Mouse (Mus musculus) limb, embryonic 12.5 days (tissue): ENCODE data around the gene Txn1. TPM values are rescaled to one million over a fixed set of nuclear protein-coding genes. Genes with fewer than 3 reads are reported as not detected.

Experiments
- ATAC-seq: fragments of 200-750 bp; cut with Nextera tagmentation; 2 replicates; pipeline ENCODE4 v1.8.0; 2017; ENCODE audit warnings: low read depth, moderate TSS enrichment; ENCODE audit not compliant: insufficient number of reproducible peaks, insufficient read depth, low FRiP score, low TSS enrichment
- H3K27ac ChIP-seq: fragments of 300-500 bp; sonication (generic); 2 replicates; pipeline ENCODE4 v1.5.1; 2016; ENCODE audit warnings: mild to moderate bottlenecking, moderate library complexity
- H3K27me3 ChIP-seq: fragments of 300-500 bp; sonication (generic); 2 replicates; pipeline ENCODE4 v1.6.1; 2016; ENCODE audit warnings: mild to moderate bottlenecking, moderate library complexity
- H3K36me3 ChIP-seq: fragments of 300-500 bp; sonication (generic); 2 replicates; pipeline ENCODE4 v1.6.1; 2016; ENCODE audit warnings: mild to moderate bottlenecking, moderate library complexity
- H3K4me1 ChIP-seq: fragments of 300-500 bp; sonication (generic); replicated peaks from 2 replicates; pipeline ENCODE4 v1.6.1; 2016
- H3K4me2 ChIP-seq: fragments of 300-500 bp; sonication (generic); 2 replicates; pipeline ENCODE4 v1.6.1; 2016; ENCODE audit warnings: mild to moderate bottlenecking, moderate library complexity
- H3K4me3 ChIP-seq: fragments of 300-500 bp; sonication (generic); replicated peaks from 2 replicates; pipeline ENCODE4 v1.5.1; 2016; ENCODE audit warnings: mild to moderate bottlenecking
- H3K9ac ChIP-seq: fragments of 300-500 bp; sonication (generic); replicated peaks from 2 replicates; pipeline ENCODE4 v1.6.1; 2016; ENCODE audit warnings: mild to moderate bottlenecking, moderate library complexity
- H3K9me3 ChIP-seq: fragments of 300-500 bp; sonication (generic); 2 replicates; pipeline ENCODE4 v1.6.1; 2016; ENCODE audit warnings: mild to moderate bottlenecking, moderate library complexity
- WGBS: fragments of 180-500 bp; shearing (Covaris S2); methylation state at CpG from one replicate; pipeline ENCODE4 v1.1.7; 2016; 5-methylcytosine and 5-hydroxymethylcytosine counted together
- polyA plus RNA-seq: library from polyadenylated mRNA; unstranded; fragments of >200 nt; fragmentation: Nextera tagmentation; extraction: Ambion mirVana; gene quantifications from 2 replicates; pipeline ENCODE4 v1.2.1, GENCODE M21; 2016

Gene Txn1
- polyA plus RNA-seq, result 427 and 450 TPM in 2 replicates

- Histone ChIP-seq H3K4me1 (peaks cover 36% of the 10 kb centered on the region), H3K36me3 (peaks cover 14% of the 10 kb centered on the region), H3K27me3 (no peaks in the 10 kb centered on the region), H3K27ac (peak within 1 kb of the TSS; percentile 93), H3K9ac (peak within 1 kb of the TSS; percentile 87), H3K4me2 (peak within 1 kb of the TSS; percentile 76), H3K4me3 (peak within 1 kb of the TSS; percentile 77), H3K9me3 (peaks cover 6% of the 10 kb centered on the region)
- ATAC-seq, result peak; percentile 99
- under 1% methylated on average over 71 of the region's 71 CpGs for WGBS
Observed at GRCm38 (mm10) chr4:57956029-57956960, at the start of gene Txn1. Gene Txn1, minus strand, starts transcription at chr4:57956411.

GRCm38 (mm10) chr4:58003501-58003900, 47.3 kb upstream of the Txn1 start:
- Histone ChIP-seq H3K4me2 (no peak overlapping the region), H3K9ac (no peak overlapping the region), H3K4me3 (no peak overlapping the region), H3K27ac (no peak overlapping the region), H3K4me1 (no peaks in the 10 kb centered on the region), H3K9me3 (no peaks in the 10 kb centered on the region), H3K27me3 (no peaks in the 10 kb centered on the region), H3K36me3 (no peaks in the 10 kb centered on the region)
- WGBS, result 52% methylated on average over 3 of the region's 3 CpGs
- no peak for ATAC-seq

DNA sequence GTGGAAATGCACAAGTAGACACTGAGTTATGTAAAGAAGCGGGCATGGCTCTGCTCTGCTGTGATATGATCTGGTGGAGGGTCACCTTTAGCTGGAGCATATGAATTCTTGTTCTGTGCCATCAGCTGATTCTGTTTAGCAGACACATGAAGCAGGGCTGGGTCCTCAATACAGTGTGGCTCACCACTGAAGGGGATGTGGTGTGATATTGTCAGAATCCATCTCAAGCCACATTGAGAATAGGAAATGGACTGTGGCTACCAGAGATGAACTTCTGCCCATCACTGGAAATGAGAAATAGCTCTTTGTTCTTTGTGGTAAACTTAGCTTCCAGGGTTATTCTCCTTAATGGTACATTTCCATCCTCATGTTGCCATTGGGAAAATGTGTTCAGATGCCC, 35.2 kb upstream of the Txn1 start:
- no peak overlapping the region for H3K9ac ChIP-seq
- no peaks in the 10 kb centered on the region for H3K4me1 ChIP-seq
- no peak overlapping the region for H3K4me3 ChIP-seq
- no peaks in the 10 kb centered on the region for H3K9me3 ChIP-seq
- WGBS, result 84% methylated on average over 1 of the region's 1 CpGs
- no peaks in the 10 kb centered on the region for H3K36me3 ChIP-seq
- no peaks in the 10 kb centered on the region for H3K27me3 ChIP-seq
- no peak for ATAC-seq
- no peak overlapping the region for H3K27ac ChIP-seq
- no peak overlapping the region for H3K4me2 ChIP-seq

- ATAC-seq, result no peak
- WGBS, result 94% methylated on average over 6 of the region's 6 CpGs
- Histone ChIP-seq H3K27me3 (no peaks in the 10 kb centered on the region), H3K9ac (no peak overlapping the region), H3K4me1 (no peaks in the 10 kb centered on the region), H3K36me3 (no peaks in the 10 kb centered on the region), H3K9me3 (no peaks in the 10 kb centered on the region), H3K27ac (no peak overlapping the region), H3K4me3 (no peak overlapping the region), H3K4me2 (no peak overlapping the region)
Observed at GRCm38 (mm10) chr4:57974400-57975117, 18.3 kb upstream of the Txn1 start.

GRCm38 (mm10) chr4:57973592-57974268, 17.5 kb upstream of the Txn1 start:
- H3K27me3 ChIP-seq, result no peaks in the 10 kb centered on the region
- no peaks in the 10 kb centered on the region for H3K36me3 ChIP-seq
- H3K9ac ChIP-seq, result no peak overlapping the region
- no peaks in the 10 kb centered on the region for H3K9me3 ChIP-seq
- H3K4me1 ChIP-seq, result no peaks in the 10 kb centered on the region
- no peak overlapping the region for H3K4me2 ChIP-seq
- no peak overlapping the region for H3K4me3 ChIP-seq
- WGBS, result 80% methylated on average over 6 of the region's 6 CpGs
- no peak for ATAC-seq
- no peak overlapping the region for H3K27ac ChIP-seq

DNA sequence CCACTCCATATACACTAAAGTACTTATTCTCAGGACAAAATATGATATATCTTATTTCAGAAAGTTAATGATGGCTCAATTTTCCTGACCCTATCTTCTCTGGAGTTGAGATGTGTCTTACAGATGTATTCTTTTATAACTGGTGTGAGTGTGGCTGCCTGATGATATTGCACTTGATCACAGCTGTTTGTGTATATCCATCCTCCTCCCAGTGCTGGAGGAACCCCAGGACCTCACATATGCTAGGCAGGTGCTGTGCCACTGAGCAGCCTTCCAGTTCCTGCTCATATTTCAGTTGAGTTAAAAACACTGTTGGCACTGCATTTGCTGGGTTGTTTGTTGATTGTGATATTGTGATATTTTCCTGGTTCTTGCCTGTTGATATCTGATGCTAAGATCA, 14.1 kb upstream of the Txn1 start:
- no peak overlapping the region for H3K27ac ChIP-seq
- H3K4me1 ChIP-seq, result no peaks in the 10 kb centered on the region
- ATAC-seq, result no peak
- H3K9me3 ChIP-seq, result no peaks in the 10 kb centered on the region
- no peaks in the 10 kb centered on the region for H3K27me3 ChIP-seq
- H3K4me2 ChIP-seq, result no peak overlapping the region
- no peaks in the 10 kb centered on the region for H3K36me3 ChIP-seq
- H3K9ac ChIP-seq, result no peak overlapping the region
- no peak overlapping the region for H3K4me3 ChIP-seq

- Histone ChIP-seq H3K4me1 (no peaks in the 10 kb centered on the region), H3K9ac (no peak overlapping the region), H3K36me3 (no peaks in the 10 kb centered on the region), H3K9me3 (no peaks in the 10 kb centered on the region), H3K4me2 (no peak overlapping the region), H3K27me3 (no peaks in the 10 kb centered on the region), H3K27ac (no peak overlapping the region), H3K4me3 (no peak overlapping the region)
- ATAC-seq, result no peak
- 76% methylated on average over 3 of the region's 3 CpGs for WGBS
Observed at GRCm38 (mm10) chr4:57967195-57967594, 11.0 kb upstream of the Txn1 start.

DNA sequence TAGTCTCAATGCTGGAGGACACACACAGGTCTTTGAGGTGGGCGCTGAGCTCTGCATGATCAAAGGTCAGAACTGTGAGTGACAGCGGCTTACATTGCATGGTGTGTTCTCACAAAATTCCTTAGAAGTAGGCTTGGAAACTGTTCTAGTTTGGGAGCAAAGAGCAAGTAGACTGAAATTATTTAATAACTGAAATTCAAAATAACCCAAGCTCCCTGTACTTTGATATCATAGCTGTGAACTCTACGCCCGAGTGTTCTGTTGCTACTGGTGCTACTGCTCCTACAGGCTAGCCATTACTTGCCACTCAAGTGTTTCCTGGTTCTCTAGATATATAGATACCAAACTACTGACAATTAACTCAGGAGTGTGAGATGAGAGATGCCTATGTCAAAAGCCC, 9.3 kb upstream of the Txn1 start:
- H3K4me1 ChIP-seq, result no peaks in the 10 kb centered on the region
- H3K36me3 ChIP-seq, result no peaks in the 10 kb centered on the region
- no peak overlapping the region for H3K4me2 ChIP-seq
- no peak overlapping the region for H3K4me3 ChIP-seq
- no peaks in the 10 kb centered on the region for H3K27me3 ChIP-seq
- no peak overlapping the region for H3K9ac ChIP-seq
- no peak overlapping the region for H3K27ac ChIP-seq
- WGBS, result 89% methylated on average over 4 of the region's 4 CpGs
- no peaks in the 10 kb centered on the region for H3K9me3 ChIP-seq
- ATAC-seq, result no peak

DNA sequence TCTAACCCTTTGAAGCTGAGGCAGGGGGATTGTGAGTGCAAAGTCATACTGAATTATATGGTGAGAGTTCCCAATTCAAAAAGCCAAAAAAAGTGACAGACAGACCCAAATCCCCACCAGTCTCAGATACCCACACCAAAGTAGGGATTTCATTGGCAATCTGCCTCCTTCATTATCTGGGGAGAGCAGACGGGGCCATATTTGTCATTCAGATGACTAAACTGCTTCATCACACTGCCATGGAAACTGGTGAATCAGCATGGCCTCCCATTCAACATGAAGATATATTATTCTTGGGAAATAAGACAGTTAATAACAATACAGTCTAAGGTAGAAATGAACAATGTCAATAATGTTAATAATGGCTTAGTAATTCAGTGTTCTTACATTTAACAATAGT, 7.9 kb upstream of the Txn1 start:
- no peak overlapping the region for H3K9ac ChIP-seq
- H3K4me1 ChIP-seq, result no peaks in the 10 kb centered on the region
- H3K27ac ChIP-seq, result no peak overlapping the region
- H3K4me2 ChIP-seq, result no peak overlapping the region
- H3K9me3 ChIP-seq, result no peaks in the 10 kb centered on the region
- H3K36me3 ChIP-seq, result no peaks in the 10 kb centered on the region
- no peaks in the 10 kb centered on the region for H3K27me3 ChIP-seq
- 77% methylated on average over 1 of the region's 1 CpGs for WGBS
- ATAC-seq, result no peak
- no peak overlapping the region for H3K4me3 ChIP-seq

DNA sequence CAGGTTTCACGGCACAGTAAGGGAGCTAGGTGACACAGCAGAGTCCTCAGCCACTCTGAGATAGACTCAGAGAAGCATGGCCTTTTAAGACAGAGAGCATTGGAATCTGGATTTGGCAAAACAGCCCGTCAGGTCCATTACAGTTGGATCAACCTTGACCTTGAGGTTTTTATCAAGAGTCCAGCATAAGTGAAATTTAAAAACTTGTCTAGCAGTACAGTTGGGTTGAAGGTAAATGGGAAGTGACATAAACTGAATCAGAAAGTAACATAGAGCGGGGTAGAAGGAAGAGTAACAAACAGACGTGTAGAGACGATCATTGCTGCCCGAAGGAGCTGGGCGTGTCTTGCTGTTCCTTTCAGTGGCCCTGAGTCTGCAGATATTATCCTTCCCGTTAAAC, 2.8 kb upstream of the Txn1 start:
- ATAC-seq, result no peak
- Histone ChIP-seq H3K4me3 (no peak overlapping the region), H3K27me3 (no peaks in the 10 kb centered on the region), H3K9ac (no peak overlapping the region), H3K36me3 (no peaks in the 10 kb centered on the region), H3K27ac (no peak overlapping the region), H3K9me3 (no peaks in the 10 kb centered on the region), H3K4me1 (peaks cover 31% of the 10 kb centered on the region), H3K4me2 (no peak overlapping the region)
- 83% methylated on average over 8 of the region's 8 CpGs for WGBS

- Histone ChIP-seq H3K9me3 (no peaks in the 10 kb centered on the region), H3K27me3 (no peaks in the 10 kb centered on the region), H3K27ac (no peak overlapping the region), H3K36me3 (no peaks in the 10 kb centered on the region), H3K4me3 (no peak overlapping the region), H3K4me2 (no peak overlapping the region), H3K9ac (no peak overlapping the region), H3K4me1 (peaks cover 36% of the 10 kb centered on the region)
- WGBS, result 36% methylated on average over 9 of the region's 9 CpGs
- ATAC-seq, result no peak
Observed at GRCm38 (mm10) chr4:57958098-57958497, 1.9 kb upstream of the Txn1 start.
